Mouse (Mus musculus) small intestine, adult 2 months (tissue): ENCODE data around the gene Saa1.

Source experiments
- CTCF ChIP-seq: fragments of 200-500 bp; IDR thresholded peaks from 2 replicates; pipeline ENCODE4 v1.5.1; 2012; ENCODE audit warnings: low read depth, mild to moderate bottlenecking, control low read depth, inconsistent platforms, low read length, moderate library complexity, mixed read lengths; ENCODE audit not compliant: insufficient replicate concordance, insufficient read length; ENCODE audit errors: extremely low read depth
- POLR2A ChIP-seq: fragments of 200-500 bp; IDR thresholded peaks from 2 replicates; pipeline ENCODE4 v1.6.1; 2012; ENCODE audit warnings: low read depth, mild to moderate bottlenecking, control low read depth, inconsistent platforms, low read length, moderate library complexity

DNA sequence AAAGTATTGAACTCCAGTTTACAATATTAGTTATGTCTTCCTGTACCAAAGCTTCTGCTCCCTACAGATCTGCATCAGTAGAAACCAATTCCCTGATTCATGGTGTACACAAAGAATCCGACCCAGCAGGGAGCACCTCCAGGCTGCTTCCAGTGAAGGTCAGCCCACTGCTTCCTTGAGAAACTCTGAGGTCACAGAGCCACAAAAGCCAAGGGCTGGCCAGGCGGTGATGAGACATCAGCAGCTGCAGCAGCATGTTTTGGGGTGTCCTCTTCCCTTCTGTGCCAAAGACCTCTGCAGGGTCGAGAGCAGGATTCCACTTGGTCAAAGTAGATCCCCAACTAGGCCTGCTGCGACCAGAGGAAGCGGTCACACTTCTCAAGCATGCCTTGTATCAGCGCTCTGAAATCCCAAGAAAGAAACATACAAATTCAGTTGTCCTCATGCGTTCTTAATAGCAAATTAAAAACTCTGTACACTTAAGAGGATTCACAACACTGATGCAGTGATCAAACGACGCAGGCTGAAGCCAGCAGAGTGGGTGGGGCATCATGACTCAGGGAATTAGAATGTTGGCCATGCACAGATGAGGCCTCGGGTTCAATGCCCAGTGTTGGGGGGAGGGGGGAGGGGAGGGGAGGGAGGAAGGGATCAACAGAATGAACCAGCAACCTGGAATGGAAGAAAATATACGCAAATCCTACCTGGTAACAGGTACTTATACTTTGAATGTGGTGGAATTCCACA lies 18.4 kb upstream of the Saa1 start:
- TF ChIP-seq CTCF (no peak), POLR2A (no peak)
